Mouse (Mus musculus): Measurements from ENCODE around the gene Akap6.

GRCm38 (mm10) chr12:53061466-53062124 is 362.4 kb downstream of the Akap6 start:
- TF ChIP-seq POLR2A (IDR thresholded peaks at IDR 0.05; ENCODE audit: control insufficient read depth, low read depth, low read length) (no peak), CTCF (IDR thresholded peaks at IDR 0.05; ENCODE audit: control insufficient read depth, insufficient read depth, insufficient replicate concordance, low read depth, low read length) (no peak)

All from testis, adult 2 months (tissue).